Mouse (Mus musculus): ENCODE results near the gene Ptprd. TPM values are rescaled to one million over a fixed set of nuclear protein-coding genes. Genes with fewer than 3 reads are reported as not detected.

Gene Ptprd
- polyA plus RNA-seq, 1 experiment from 2014 or later, result 30.4 TPM

DNA sequence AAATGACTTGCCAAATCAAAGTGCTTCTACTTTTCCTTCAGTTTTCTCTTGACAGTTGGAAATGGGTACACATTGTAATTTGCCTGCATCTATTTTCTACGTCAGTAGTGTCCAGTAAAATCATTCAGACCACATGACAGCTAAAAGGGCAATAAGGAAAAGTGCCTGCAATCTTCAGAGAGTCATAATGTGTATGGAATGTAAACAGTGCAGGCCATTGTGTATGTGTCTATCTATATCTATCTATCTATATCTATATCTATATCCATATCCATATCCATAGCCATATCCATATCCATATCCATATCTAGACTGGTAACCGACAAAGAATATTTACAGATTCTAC lies 1786.6 kb downstream of the Ptprd start:
- WGBS, result 73% methylated on average over 2 of the region's 2 CpGs
- Histone ChIP-seq H3K9ac (replicated peaks; ENCODE audit: low read depth, low read length) (no peak overlapping the region), H3K4me2 (replicated peaks; ENCODE audit: low read depth, low read length) (no peak overlapping the region), H3K4me3 (ENCODE audit: low read depth, low read length) (no peak overlapping the region), H3K27ac (ENCODE audit: low read length) (no peak overlapping the region; the same call in 1 of the 2 replicates), H3K4me1 (ENCODE audit: control insufficient read depth, insufficient read depth, low read length) (0 out of 2 replicates have a peak, but pooled peaks cover 2% of the 10 kb centered on the region), H3K9me3 (ENCODE audit: control insufficient read depth, low read depth, low read length) (no peaks in the 10 kb centered on the region), H3K36me3 (ENCODE audit: control insufficient read depth, insufficient read depth, low read length) (no peaks in the 10 kb centered on the region), H3K27me3 (ENCODE audit: control insufficient read depth, insufficient read depth, low read length) (no peaks in the 10 kb centered on the region)
- ATAC-seq (ENCODE audit: insufficient number of reproducible peaks, insufficient read depth, low FRiP score, low read depth), result no peak

DNA sequence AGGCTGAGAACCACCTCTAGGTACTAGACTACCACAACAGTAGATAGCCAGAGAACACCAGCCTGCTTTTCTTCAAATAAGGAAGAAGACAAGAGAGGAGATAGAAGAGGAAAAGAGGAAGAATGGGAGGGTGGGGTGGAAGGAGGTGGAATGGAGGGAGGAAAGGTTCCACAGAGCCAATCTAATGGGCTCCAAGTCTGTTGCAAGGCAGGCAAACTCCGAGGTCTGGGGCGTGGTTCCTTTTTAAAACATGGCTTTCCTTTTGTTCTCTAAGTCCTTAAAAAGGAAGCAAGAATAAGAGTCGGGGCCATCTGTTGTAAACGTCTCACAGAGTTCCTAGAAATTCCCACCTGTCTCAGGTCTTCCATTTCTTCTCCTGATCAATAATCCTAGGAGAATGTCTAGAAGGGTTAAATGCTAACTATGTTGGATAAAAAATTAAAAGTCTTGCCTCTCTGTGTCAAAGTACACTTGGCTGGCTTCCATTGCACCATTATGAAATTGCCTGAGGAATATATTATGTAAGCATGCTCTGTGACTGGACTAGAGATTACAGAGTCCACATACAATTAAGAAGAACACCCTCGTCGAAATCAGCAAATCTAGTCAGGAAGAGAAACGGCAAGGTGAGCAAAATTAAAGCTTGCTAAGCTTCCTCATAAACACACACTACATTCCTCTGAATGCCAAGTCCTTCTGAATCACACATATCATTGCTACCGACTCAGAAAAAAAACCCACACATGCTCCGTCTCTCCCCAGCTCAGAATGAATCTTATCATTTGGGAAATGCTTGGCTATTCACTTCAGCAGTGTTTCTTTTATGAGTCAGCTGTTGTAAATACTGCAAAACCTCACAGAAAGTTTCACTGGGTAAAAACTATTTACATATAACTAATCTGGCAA lies 1787.2 kb downstream of the Ptprd start:
- Histone ChIP-seq H3K4me3 (ENCODE audit: low read depth, low read length) (no peak overlapping the region), H3K4me2 (replicated peaks; ENCODE audit: low read depth, low read length) (no peak overlapping the region), H3K27ac (ENCODE audit: low read length) (no peak overlapping the region; the same call in 1 of the 2 replicates), H3K9me3 (ENCODE audit: control insufficient read depth, low read depth, low read length) (no peaks in the 10 kb centered on the region), H3K36me3 (ENCODE audit: control insufficient read depth, insufficient read depth, low read length) (no peaks in the 10 kb centered on the region), H3K27me3 (ENCODE audit: control insufficient read depth, insufficient read depth, low read length) (no peaks in the 10 kb centered on the region), H3K4me1 (ENCODE audit: control insufficient read depth, insufficient read depth, low read length) (0 out of 2 replicates have a peak, but pooled peaks cover 2% of the 10 kb centered on the region), H3K9ac (replicated peaks; ENCODE audit: low read depth, low read length) (no peak overlapping the region)
- no peak for ATAC-seq (ENCODE audit: insufficient number of reproducible peaks, insufficient read depth, low FRiP score, low read depth)
- WGBS, result 48% methylated on average over 9 of the region's 9 CpGs

DNA sequence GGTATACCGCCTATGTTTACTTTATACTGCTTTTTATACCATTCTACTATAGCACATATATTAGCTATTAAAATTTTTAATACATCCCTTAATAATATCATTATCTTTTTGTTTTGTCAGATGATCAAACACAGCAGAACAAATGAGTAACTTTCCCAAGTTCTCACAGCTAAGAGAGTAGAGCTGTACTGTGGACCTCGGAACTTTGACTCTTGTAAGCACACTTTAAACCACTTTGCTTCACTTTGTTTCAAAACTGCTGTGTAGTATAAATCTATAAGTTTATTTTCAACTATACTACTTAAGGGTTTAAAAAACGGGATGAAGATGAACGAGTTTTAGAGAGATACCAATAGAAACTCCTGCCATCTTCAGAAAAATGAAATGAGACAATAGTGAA lies 1789.6 kb downstream of the Ptprd start:
- Histone ChIP-seq H3K36me3 (ENCODE audit: control insufficient read depth, insufficient read depth, low read length) (no peaks in the 10 kb centered on the region), H3K9ac (replicated peaks; ENCODE audit: low read depth, low read length) (no peak overlapping the region)
- 80% methylated on average over 4 of the region's 4 CpGs for WGBS

DNA sequence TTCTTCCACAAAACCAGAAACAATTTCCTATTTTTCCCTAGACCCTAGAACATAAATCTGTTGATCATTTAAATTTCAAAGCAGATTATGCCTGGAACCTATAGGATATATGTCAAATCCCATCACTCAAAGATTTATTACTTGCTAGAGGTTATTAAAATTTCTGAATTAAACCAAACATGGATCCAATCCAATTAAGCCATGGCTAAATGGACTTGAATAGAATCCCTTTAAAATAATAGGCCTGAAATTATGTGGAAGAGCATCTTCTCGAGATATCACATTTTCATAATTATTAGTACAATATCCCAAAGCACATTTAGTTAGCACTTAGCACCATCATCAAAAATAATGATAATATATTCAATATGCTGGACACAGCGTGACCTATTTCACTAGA lies 1792.1 kb downstream of the Ptprd start:
- Histone ChIP-seq H3K9me3 (ENCODE audit: control insufficient read depth, low read depth, low read length) (no peaks in the 10 kb centered on the region), H3K9ac (replicated peaks; ENCODE audit: low read depth, low read length) (no peak overlapping the region), H3K4me1 (ENCODE audit: control insufficient read depth, insufficient read depth, low read length) (0 out of 2 replicates have a peak, but pooled peaks cover 2% of the 10 kb centered on the region), H3K4me2 (replicated peaks; ENCODE audit: low read depth, low read length) (no peak overlapping the region), H3K36me3 (ENCODE audit: control insufficient read depth, insufficient read depth, low read length) (no peaks in the 10 kb centered on the region), H3K27ac (ENCODE audit: low read length) (no peak overlapping the region), H3K27me3 (ENCODE audit: control insufficient read depth, insufficient read depth, low read length) (no peaks in the 10 kb centered on the region), H3K4me3 (ENCODE audit: low read depth, low read length) (no peak overlapping the region)
- ATAC-seq (ENCODE audit: insufficient number of reproducible peaks, insufficient read depth, low FRiP score, low read depth), result no peak
- WGBS, result 92% methylated on average over 2 of the region's 2 CpGs

More for the DNA sequence above, 1789.6 kb downstream of the Ptprd start:
- Histone ChIP-seq H3K4me2 (replicated peaks; ENCODE audit: low read depth, low read length) (no peak overlapping the region), H3K9me3 (ENCODE audit: control insufficient read depth, low read depth, low read length) (no peaks in the 10 kb centered on the region), H3K27me3 (ENCODE audit: control insufficient read depth, insufficient read depth, low read length) (no peaks in the 10 kb centered on the region), H3K27ac (ENCODE audit: low read length) (no peak overlapping the region), H3K4me1 (ENCODE audit: control insufficient read depth, insufficient read depth, low read length) (0 out of 2 replicates have a peak, but pooled peaks cover 2% of the 10 kb centered on the region), H3K4me3 (ENCODE audit: low read depth, low read length) (no peak overlapping the region)
- no peak for ATAC-seq (ENCODE audit: insufficient number of reproducible peaks, insufficient read depth, low FRiP score, low read depth)

DNA sequence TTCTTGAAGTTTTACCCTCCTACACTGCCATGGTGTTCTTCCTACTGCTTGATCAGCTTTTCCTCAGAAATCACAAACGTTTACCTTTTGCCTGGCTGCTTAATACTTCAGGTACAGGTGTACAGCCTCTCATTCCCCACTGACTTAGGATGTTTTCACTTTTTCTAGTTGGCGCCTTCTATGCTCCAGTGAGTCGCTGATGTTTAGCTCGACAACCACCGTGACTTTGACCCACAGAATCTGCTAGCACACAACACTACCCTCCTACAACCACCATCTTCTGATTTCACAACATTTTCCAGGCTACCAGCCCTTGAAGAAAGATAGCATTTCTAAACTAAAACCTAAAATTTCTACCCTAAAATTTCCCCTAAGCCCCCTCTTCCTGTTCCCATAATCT lies 1794.1 kb downstream of the Ptprd start:
- Histone ChIP-seq H3K27me3 (ENCODE audit: control insufficient read depth, insufficient read depth, low read length) (no peaks in the 10 kb centered on the region), H3K4me3 (ENCODE audit: low read depth, low read length) (no peak overlapping the region), H3K4me1 (ENCODE audit: control insufficient read depth, insufficient read depth, low read length) (no peaks in the 10 kb centered on the region), H3K9ac (replicated peaks; ENCODE audit: low read depth, low read length) (no peak overlapping the region), H3K9me3 (ENCODE audit: control insufficient read depth, low read depth, low read length) (no peaks in the 10 kb centered on the region), H3K4me2 (replicated peaks; ENCODE audit: low read depth, low read length) (no peak overlapping the region), H3K27ac (ENCODE audit: low read length) (no peak overlapping the region), H3K36me3 (ENCODE audit: control insufficient read depth, insufficient read depth, low read length) (no peaks in the 10 kb centered on the region)
- ATAC-seq (ENCODE audit: insufficient number of reproducible peaks, insufficient read depth, low FRiP score, low read depth), result no peak
- WGBS, result 92% methylated on average over 5 of the region's 5 CpGs

DNA sequence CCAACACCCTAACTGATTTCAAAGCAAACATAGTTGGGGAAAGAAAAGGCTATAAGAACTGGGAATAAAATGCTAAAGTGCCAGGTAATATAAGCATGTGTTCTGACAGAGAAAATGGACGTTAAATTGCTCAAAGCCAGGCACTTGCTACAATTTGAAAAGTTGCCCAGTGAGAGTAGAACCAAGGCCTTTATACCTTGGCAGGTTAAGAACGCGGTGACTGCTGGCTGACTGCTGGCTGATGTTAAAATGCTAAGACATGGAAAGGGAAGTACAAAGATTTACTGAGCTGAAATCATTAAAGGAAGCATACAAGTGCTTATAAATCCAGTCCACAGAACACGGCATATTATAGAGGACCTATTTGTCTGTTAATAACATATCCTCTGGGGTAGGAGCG lies 1796.1 kb downstream of the Ptprd start:
- 78% methylated on average over 5 of the region's 5 CpGs for WGBS
- H3K27me3 ChIP-seq (ENCODE audit: control insufficient read depth, insufficient read depth, low read length), result no peaks in the 10 kb centered on the region

DNA sequence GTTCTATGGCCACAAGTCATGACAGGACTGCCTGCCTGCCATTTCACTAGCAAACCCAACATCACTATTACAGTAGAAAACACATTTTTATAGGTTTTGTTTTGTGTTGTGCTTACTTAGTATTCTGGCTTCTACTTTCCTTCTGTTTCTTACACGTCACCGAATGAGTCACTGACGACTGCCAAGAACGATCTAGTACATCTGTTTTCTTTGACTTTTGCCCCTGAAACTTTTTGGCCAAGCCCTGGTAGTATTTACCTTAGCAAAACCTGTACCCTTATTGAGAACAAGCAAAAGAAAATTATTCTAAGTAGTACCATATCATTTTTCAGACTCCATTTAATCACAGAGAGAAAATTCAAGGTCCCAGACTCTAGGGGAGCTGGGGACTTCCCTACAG lies 1797.2 kb downstream of the Ptprd start:
- no peak for ATAC-seq (ENCODE audit: insufficient number of reproducible peaks, insufficient read depth, low FRiP score, low read depth)
- no peak overlapping the region for H3K9ac ChIP-seq (replicated peaks; ENCODE audit: low read depth, low read length)
- H3K9me3 ChIP-seq (ENCODE audit: control insufficient read depth, low read depth, low read length), result no peaks in the 10 kb centered on the region
- H3K27me3 ChIP-seq (ENCODE audit: control insufficient read depth, insufficient read depth, low read length), result no peaks in the 10 kb centered on the region
- H3K36me3 ChIP-seq (ENCODE audit: control insufficient read depth, insufficient read depth, low read length), result no peaks in the 10 kb centered on the region
- H3K4me3 ChIP-seq (ENCODE audit: low read depth, low read length), result no peak overlapping the region
- H3K27ac ChIP-seq (ENCODE audit: low read length), result no peak overlapping the region
- no peaks in the 10 kb centered on the region for H3K4me1 ChIP-seq (ENCODE audit: control insufficient read depth, insufficient read depth, low read length)
- H3K4me2 ChIP-seq (replicated peaks; ENCODE audit: low read depth, low read length), result no peak overlapping the region
- WGBS, result 81% methylated on average over 4 of the region's 4 CpGs

More for the DNA sequence above, 1796.1 kb downstream of the Ptprd start:
- H3K36me3 ChIP-seq (ENCODE audit: control insufficient read depth, insufficient read depth, low read length), result no peaks in the 10 kb centered on the region
- no peak overlapping the region for H3K9ac ChIP-seq (replicated peaks; ENCODE audit: low read depth, low read length)
- ATAC-seq (ENCODE audit: insufficient number of reproducible peaks, insufficient read depth, low FRiP score, low read depth), result no peak
- H3K4me3 ChIP-seq (ENCODE audit: low read depth, low read length), result no peak overlapping the region
- H3K4me2 ChIP-seq (replicated peaks; ENCODE audit: low read depth, low read length), result no peak overlapping the region
- H3K4me1 ChIP-seq (ENCODE audit: control insufficient read depth, insufficient read depth, low read length), result no peaks in the 10 kb centered on the region
- H3K27ac ChIP-seq (ENCODE audit: low read length), result no peak overlapping the region
- H3K9me3 ChIP-seq (ENCODE audit: control insufficient read depth, low read depth, low read length), result no peaks in the 10 kb centered on the region

DNA sequence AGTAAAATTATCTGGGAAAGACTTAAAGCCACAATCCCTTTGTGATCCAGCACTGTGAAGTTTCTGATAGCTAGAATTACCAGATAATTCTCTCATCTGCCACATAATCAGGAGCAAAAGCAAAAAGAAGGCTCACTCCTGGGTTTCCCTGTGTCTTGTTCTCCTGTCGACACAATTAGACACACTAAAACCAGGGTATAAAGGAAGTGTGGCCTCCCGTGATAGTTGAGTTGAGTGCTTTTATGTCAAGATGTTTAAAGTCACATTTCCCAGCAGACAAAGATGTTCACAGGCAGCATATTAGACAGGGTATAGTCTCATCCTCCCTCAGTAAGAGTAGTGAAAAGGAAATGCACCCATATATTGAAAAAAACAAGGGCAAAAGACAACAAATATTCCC lies 1801.7 kb downstream of the Ptprd start:
- H3K27me3 ChIP-seq (ENCODE audit: control insufficient read depth, insufficient read depth, low read length), result no peaks in the 10 kb centered on the region
- H3K4me2 ChIP-seq (replicated peaks; ENCODE audit: low read depth, low read length), result no peak overlapping the region
- no peaks in the 10 kb centered on the region for H3K36me3 ChIP-seq (ENCODE audit: control insufficient read depth, insufficient read depth, low read length)
- no peak overlapping the region for H3K9ac ChIP-seq (replicated peaks; ENCODE audit: low read depth, low read length)
- no peak for ATAC-seq (ENCODE audit: insufficient number of reproducible peaks, insufficient read depth, low FRiP score, low read depth)
- no peak overlapping the region for H3K27ac ChIP-seq (ENCODE audit: low read length)
- no peaks in the 10 kb centered on the region for H3K4me1 ChIP-seq (ENCODE audit: control insufficient read depth, insufficient read depth, low read length)
- no peaks in the 10 kb centered on the region for H3K9me3 ChIP-seq (ENCODE audit: control insufficient read depth, low read depth, low read length)
- 53% methylated on average over 2 of the region's 2 CpGs for WGBS
- no peak overlapping the region for H3K4me3 ChIP-seq (ENCODE audit: low read depth, low read length)

Data from stomach, embryonic 14.5 days (tissue).